Mouse (Mus musculus) intestine, postnatal 0 days (tissue): ENCODE data around the gene Slc50a1. TPM values are rescaled to one million over a fixed set of nuclear protein-coding genes. Genes with fewer than 3 reads are reported as not detected.

ENCODE experiments used
- ATAC-seq: fragments of 200-750 bp; cut with Nextera tagmentation; 2 replicates; pipeline ENCODE4 v1.8.0; 2017; ENCODE audit warnings: mild to moderate bottlenecking, moderate TSS enrichment, moderate library complexity
- H3K27ac ChIP-seq: fragments of 300-500 bp; sonication (generic); 2 replicates; pipeline ENCODE4 v1.5.1; 2014; ENCODE audit warnings: mild to moderate bottlenecking, low read depth, low read length, moderate library complexity
- H3K27me3 ChIP-seq: fragments of 300-500 bp; sonication (generic); replicated peaks from 2 replicates; pipeline ENCODE4 v1.6.1; 2014; ENCODE audit warnings: low read length, mixed read lengths; ENCODE audit not compliant: control insufficient read depth, insufficient read depth
- H3K36me3 ChIP-seq: fragments of 300-500 bp; sonication (generic); 2 replicates; pipeline ENCODE4 v1.6.1; 2014; ENCODE audit warnings: mild to moderate bottlenecking, moderate library complexity; ENCODE audit not compliant: control insufficient read depth, insufficient read depth
- H3K4me1 ChIP-seq: fragments of 300-500 bp; sonication (generic); replicated peaks from 2 replicates; pipeline ENCODE4 v1.6.1; 2014; ENCODE audit warnings: antibody characterized with exemption, low read length, mixed read lengths; ENCODE audit not compliant: control insufficient read depth, insufficient read depth
- H3K4me2 ChIP-seq: fragments of 300-500 bp; sonication (generic); replicated peaks from 2 replicates; pipeline ENCODE4 v1.6.1; 2014; ENCODE audit warnings: low read depth, mild to moderate bottlenecking, moderate library complexity
- H3K4me3 ChIP-seq: fragments of 300-500 bp; sonication (generic); 2 replicates; pipeline ENCODE4 v1.5.1; 2014; ENCODE audit warnings: low read depth, low read length
- H3K9ac ChIP-seq: fragments of 300-500 bp; sonication (generic); 2 replicates; pipeline ENCODE4 v1.6.1; 2014; ENCODE audit warnings: mild to moderate bottlenecking, low read depth, low read length
- H3K9me3 ChIP-seq: fragments of 300-500 bp; sonication (generic); 2 replicates; pipeline ENCODE4 v1.6.1; 2016; ENCODE audit warnings: mixed run types; ENCODE audit not compliant: control insufficient read depth
- CTCF ChIP-seq: sonication (generic); IDR thresholded peaks from 2 replicates; pipeline ENCODE4 v1.5.1; 2016; ENCODE audit warnings: low read depth, mild to moderate bottlenecking, control low read depth, antibody characterized with exemption, moderate library complexity
- WGBS: fragments of 180-500 bp; shearing (Covaris S2); extraction: QIAGEN DNeasy Blood & Tissue Kit; methylation state at CpG from one replicate; pipeline ENCODE4 v1.1.7; 2014; 5-methylcytosine and 5-hydroxymethylcytosine counted together
- polyA plus RNA-seq: library from polyadenylated mRNA; unstranded; fragments of >200 nt; fragmentation: Nextera tagmentation; extraction: Ambion mirVana; gene quantifications from 2 replicates; pipeline ENCODE4 v1.2.1, GENCODE M21; 2015

Slc50a1 gene
- polyA plus RNA-seq, 1 experiment from 2014 or later: 57.4 TPM

DNA sequence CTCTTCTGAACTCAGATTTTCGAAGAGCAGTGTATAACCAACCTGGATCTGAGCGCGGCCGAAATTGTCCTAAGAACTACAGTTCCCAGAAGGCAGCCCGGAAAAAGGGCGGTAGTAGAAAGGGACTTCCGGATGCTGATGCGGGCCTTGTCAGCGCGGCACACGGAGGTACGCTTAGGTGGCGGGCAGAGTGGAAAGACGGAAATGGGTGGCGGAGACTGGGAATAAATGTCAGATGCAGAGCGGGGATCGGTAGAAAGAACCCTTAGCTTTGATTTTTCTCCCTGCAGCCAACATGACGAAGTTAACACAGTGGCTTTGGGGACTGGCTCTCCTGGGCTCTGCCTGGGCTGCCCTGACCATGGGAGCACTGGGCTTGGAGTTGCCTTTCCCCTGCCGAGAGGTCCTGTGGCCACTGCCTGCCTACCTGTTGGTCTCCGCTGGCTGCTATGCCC is 3.9 kb downstream of the Slc50a1 start:
- TF ChIP-seq CTCF: no peak
- H3K9ac ChIP-seq: peak overlapping the region; percentile 85
- no peaks in the 10 kb centered on the region for H3K27me3 ChIP-seq
- peak overlapping the region; percentile 78 for H3K4me3 ChIP-seq
- ATAC-seq: peak; percentile 78
- H3K36me3 ChIP-seq: peaks cover 7% of the 10 kb centered on the region; the same call in 1 of the 2 replicates
- peak overlapping the region; percentile 54 for H3K27ac ChIP-seq
- H3K9me3 ChIP-seq: no peaks in the 10 kb centered on the region
- peaks cover 11% of the 10 kb centered on the region; the same call in 1 of the 2 replicates for H3K4me1 ChIP-seq
- under 1% methylated on average over 20 of the region's 20 CpGs for WGBS
- H3K4me2 ChIP-seq: peak overlapping the region; percentile 98

DNA sequence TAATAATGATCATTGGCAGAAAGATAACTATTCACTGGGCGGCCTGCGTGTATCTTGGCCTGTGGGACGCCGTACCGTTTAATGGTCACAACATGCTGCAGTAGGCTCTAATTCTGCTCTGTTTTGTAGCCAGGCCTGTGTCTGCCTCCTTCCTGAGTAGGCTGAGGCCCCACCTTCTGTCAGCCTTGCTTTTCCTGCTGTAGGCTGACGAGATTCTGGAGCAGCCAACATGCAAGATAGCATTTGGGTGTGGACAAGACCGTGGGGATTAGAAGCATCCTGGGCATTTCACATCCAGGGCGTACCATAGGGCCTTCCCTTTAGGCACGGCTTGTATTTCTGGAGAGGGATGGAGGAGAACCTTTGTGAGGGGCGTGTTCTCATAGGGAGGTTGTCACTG is 8.0 kb downstream of the Slc50a1 start:
- Histone ChIP-seq H3K36me3 (no peaks in the 10 kb centered on the region), H3K27ac (peak overlapping the region; percentile 28; the same call in 1 of the 2 replicates), H3K4me3 (no peak overlapping the region), H3K9ac (no peak overlapping the region), H3K9me3 (no peaks in the 10 kb centered on the region), H3K4me1 (no peaks in the 10 kb centered on the region), H3K27me3 (no peaks in the 10 kb centered on the region), H3K4me2 (no peak overlapping the region)
- no peak for ATAC-seq
- TF ChIP-seq CTCF: no peak
- 61% methylated on average over 10 of the region's 10 CpGs for WGBS

DNA sequence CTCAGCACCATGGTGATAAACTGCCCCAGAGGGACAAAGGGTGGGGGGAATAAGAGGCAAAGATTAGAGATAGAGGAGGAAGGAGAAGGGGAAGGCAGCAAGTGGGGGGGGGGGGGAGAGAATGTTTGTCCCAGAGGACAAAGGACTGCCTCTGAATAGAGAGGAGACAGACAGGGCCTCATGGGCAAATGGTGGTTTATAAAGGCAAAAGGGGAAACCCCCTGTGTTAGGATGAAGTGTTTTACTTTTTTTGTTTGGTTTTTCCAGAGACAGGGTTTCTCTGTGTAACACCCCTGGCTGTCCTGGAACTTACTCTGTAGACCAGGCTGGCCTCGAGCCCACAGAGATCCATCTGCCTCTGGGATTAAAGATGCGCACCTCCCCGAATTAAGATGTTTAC is 10.2 kb downstream of the Slc50a1 start:
- no peak for ATAC-seq
- TF ChIP-seq CTCF: no peak
- Histone ChIP-seq H3K27ac (no peak overlapping the region), H3K4me2 (no peak overlapping the region), H3K9me3 (no peaks in the 10 kb centered on the region), H3K9ac (no peak overlapping the region), H3K4me3 (no peak overlapping the region), H3K4me1 (no peaks in the 10 kb centered on the region), H3K36me3 (no peaks in the 10 kb centered on the region), H3K27me3 (no peaks in the 10 kb centered on the region)
- WGBS: 60% methylated on average over 3 of the region's 3 CpGs

DNA sequence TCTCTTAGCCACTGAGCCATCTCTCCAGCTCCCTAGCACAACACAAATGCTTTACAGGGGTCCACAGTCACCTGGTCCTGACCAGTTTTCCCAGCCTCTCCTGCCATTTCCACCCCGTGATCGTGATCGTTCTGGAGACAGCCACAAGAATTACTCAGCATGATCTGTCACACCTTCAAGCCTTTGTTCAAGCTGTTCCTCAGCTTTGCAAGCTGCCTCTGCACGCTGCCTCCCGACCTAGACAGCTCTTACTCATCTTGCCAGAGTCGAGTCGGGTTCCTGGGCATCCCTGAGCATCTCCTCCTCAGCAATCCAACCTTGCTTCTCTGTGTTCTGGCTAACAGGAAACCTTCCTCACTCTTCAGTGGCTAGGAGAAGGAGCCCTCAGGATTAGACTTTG is 11.3 kb downstream of the Slc50a1 start, which contains the start of gene Dpm3:
Dpm3 (plus strand) TSS at position 283 of the 400 bp plus-strand sequence.
- no peaks in the 10 kb centered on the region for H3K9me3 ChIP-seq
- no peaks in the 10 kb centered on the region for H3K36me3 ChIP-seq
- no peak within 1 kb of the TSS for H3K27ac ChIP-seq
- TF ChIP-seq CTCF: no peak
- no peaks in the 10 kb centered on the region for H3K4me1 ChIP-seq
- H3K4me3 ChIP-seq: no peak within 1 kb of the TSS
- ATAC-seq: no peak
- H3K4me2 ChIP-seq: no peak within 1 kb of the TSS
- no peak within 1 kb of the TSS for H3K9ac ChIP-seq
- 57% methylated on average over 7 of the region's 7 CpGs for WGBS
- H3K27me3 ChIP-seq: no peaks in the 10 kb centered on the region

DNA sequence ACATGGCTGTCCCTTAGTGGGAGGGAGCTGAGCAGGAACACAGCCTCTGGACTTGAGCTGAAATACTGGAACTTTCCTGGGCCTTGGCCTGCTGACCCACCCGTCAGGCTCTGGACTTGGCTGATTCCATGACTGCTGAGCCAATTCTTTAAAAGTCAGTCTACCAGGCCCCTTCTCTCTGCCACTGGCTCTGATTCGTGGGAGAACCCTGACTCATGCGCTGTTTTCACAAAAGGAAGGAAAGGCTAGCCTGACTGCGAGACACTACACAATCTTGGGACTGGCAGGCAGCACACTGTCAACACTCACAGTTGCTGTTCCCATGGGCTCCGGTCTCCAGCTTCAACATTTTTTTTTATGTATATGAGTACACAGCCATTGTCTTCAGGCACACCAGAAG is 14.2 kb downstream of the Slc50a1 start:
- H3K27ac ChIP-seq: no peak overlapping the region
- H3K9me3 ChIP-seq: no peaks in the 10 kb centered on the region
- H3K4me1 ChIP-seq: 0 out of 2 replicates have a peak, but pooled peaks cover 12% of the 10 kb centered on the region
- no peak overlapping the region for H3K9ac ChIP-seq
- no peak for TF ChIP-seq CTCF
- no peaks in the 10 kb centered on the region for H3K36me3 ChIP-seq
- no peak overlapping the region for H3K4me2 ChIP-seq
- H3K27me3 ChIP-seq: no peaks in the 10 kb centered on the region
- no peak for ATAC-seq
- no peak overlapping the region for H3K4me3 ChIP-seq
- 80% methylated on average over 5 of the region's 5 CpGs for WGBS

DNA sequence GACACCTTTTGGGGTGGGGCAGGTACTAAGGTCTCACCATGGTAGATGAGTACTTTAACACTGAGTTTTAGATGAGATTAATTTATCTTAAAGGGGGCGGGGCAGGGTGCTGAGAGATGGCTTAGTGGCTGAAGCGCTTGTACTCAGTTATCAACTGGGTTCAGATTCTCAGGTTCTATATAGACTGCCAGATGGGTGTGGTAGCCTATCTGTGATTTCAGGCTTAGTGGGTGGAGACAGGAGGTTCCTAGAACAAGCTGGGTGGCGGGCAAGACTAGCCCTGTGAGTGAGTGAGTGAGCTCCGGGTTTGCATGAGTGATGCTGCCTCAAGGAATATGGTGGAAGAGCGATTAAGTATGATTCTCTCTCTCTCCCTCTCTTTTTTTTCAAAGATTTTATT is 15.4 kb downstream of the Slc50a1 start:
- WGBS: 63% methylated on average over 5 of the region's 5 CpGs
- Histone ChIP-seq H3K27ac (no peak overlapping the region), H3K27me3 (no peaks in the 10 kb centered on the region), H3K36me3 (no peaks in the 10 kb centered on the region), H3K4me2 (no peak overlapping the region), H3K4me3 (no peak overlapping the region), H3K9ac (no peak overlapping the region), H3K4me1 (0 out of 2 replicates have a peak, but pooled peaks cover 12% of the 10 kb centered on the region), H3K9me3 (no peaks in the 10 kb centered on the region)
- TF ChIP-seq CTCF: no peak; the same call in 1 of the 2 replicates
- 0 out of 2 replicates have a peak, but pooled peaks have one; percentile 17 for ATAC-seq
